Mouse (Mus musculus) kidney, postnatal 0 days (tissue): ENCODE results near the gene Bri3. TPM values are rescaled to one million over a fixed set of nuclear protein-coding genes. Genes with fewer than 3 reads are reported as not detected.

ENCODE experiments used
- ATAC-seq: fragments of 200-750 bp; cut with Nextera tagmentation; replicated peaks from 2 replicates; pipeline ENCODE4 v1.8.0; 2017; ENCODE audit warnings: low read depth, moderate number of reproducible peaks, moderate TSS enrichment, moderate library complexity; ENCODE audit not compliant: low FRiP score
- DNase-seq: peaks from one replicate; pipeline ENCODE4 v3.0.0-alpha.2; 2016; ENCODE audit warnings: low spot score
- H3K27ac ChIP-seq: fragments of 300-500 bp; sonication (generic); 2 replicates; pipeline ENCODE4 v1.5.1; 2014; ENCODE audit warnings: mild to moderate bottlenecking
- H3K27me3 ChIP-seq: fragments of 300-500 bp; sonication (generic); 2 replicates; pipeline ENCODE4 v1.6.1; 2014; ENCODE audit warnings: low read length, mixed read lengths; ENCODE audit not compliant: insufficient read depth
- H3K36me3 ChIP-seq: fragments of 300-500 bp; sonication (generic); 2 replicates; pipeline ENCODE4 v1.6.1; 2014; ENCODE audit warnings: low read length, mixed read lengths; ENCODE audit not compliant: insufficient read depth
- H3K4me1 ChIP-seq: fragments of 300-500 bp; sonication (generic); replicated peaks from 2 replicates; pipeline ENCODE4 v1.6.1; 2014; ENCODE audit warnings: antibody characterized with exemption, low read length, mixed read lengths; ENCODE audit not compliant: insufficient read depth
- H3K4me2 ChIP-seq: fragments of 300-500 bp; sonication (generic); 2 replicates; pipeline ENCODE4 v1.6.1; 2014; ENCODE audit warnings: mild to moderate bottlenecking, low read length, moderate library complexity, mixed read lengths
- H3K4me3 ChIP-seq: fragments of 300-500 bp; sonication (generic); replicated peaks from 2 replicates; pipeline ENCODE4 v1.5.1; 2014; ENCODE audit warnings: low read depth, low read length
- H3K9ac ChIP-seq: fragments of 300-500 bp; sonication (generic); 2 replicates; pipeline ENCODE4 v1.6.1; 2014; ENCODE audit warnings: low read depth, low read length
- H3K9me3 ChIP-seq: fragments of 300-500 bp; sonication (generic); replicated peaks from 2 replicates; pipeline ENCODE4 v1.6.1; 2016; ENCODE audit warnings: low read length, inconsistent platforms, mixed read lengths
- CTCF ChIP-seq: IDR thresholded peaks from 2 replicates; pipeline ENCODE4 v1.5.1; 2016; ENCODE audit warnings: antibody characterized with exemption, low read depth, mild to moderate bottlenecking, moderate library complexity
- WGBS: fragments of 180-500 bp; shearing (Covaris S2); extraction: QIAGEN DNeasy Blood & Tissue Kit; methylation state at CpG from one replicate; pipeline ENCODE4 v1.1.7; 2014; 5-methylcytosine and 5-hydroxymethylcytosine counted together
- polyA plus RNA-seq: library from polyadenylated mRNA; unstranded; fragments of >200 nt; fragmentation: Nextera tagmentation; extraction: Ambion mirVana; gene quantifications from 2 replicates; pipeline ENCODE4 v1.2.1, GENCODE M21; 2015

Bri3 gene
- polyA plus RNA-seq, 1 experiment from 2014 or later: 224 TPM

GRCm38 (mm10) chr5:144289769-144290440 lies 45.7 kb downstream of the Bri3 start:
- Histone ChIP-seq H3K36me3 (no peaks in the 10 kb centered on the region), H3K4me2 (no peak overlapping the region), H3K9ac (no peak overlapping the region), H3K4me1 (no peaks in the 10 kb centered on the region), H3K27ac (no peak overlapping the region), H3K4me3 (no peak overlapping the region), H3K9me3 (no peaks in the 10 kb centered on the region), H3K27me3 (no peaks in the 10 kb centered on the region)
- WGBS: 81% methylated on average over 4 of the region's 4 CpGs
- DNase-seq (no peak), ATAC-seq (no peak)
- TF ChIP-seq CTCF: no peak

DNA sequence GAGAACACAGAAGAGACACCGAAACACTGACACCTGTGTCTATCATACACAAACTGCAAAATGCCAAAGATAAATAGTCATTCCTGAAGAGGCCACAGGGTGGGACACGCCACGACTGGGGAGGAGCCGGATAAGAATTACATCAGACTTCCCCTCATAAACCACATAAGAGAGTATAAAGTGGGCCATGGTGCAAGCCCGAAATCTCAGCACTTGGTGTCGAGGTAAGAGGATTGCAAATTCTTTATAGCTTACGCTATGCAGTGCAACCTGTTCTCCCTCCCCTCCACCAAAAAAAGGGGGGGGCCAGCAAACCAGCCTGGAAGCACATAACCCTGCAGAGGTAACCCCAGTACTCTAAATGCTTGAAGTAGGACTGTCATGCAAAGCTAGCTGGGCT lies 50.7 kb downstream of the Bri3 start:
- WGBS: 65% methylated on average over 7 of the region's 7 CpGs
- H3K27ac ChIP-seq: no peak overlapping the region
- no peak for ATAC-seq

DNA sequence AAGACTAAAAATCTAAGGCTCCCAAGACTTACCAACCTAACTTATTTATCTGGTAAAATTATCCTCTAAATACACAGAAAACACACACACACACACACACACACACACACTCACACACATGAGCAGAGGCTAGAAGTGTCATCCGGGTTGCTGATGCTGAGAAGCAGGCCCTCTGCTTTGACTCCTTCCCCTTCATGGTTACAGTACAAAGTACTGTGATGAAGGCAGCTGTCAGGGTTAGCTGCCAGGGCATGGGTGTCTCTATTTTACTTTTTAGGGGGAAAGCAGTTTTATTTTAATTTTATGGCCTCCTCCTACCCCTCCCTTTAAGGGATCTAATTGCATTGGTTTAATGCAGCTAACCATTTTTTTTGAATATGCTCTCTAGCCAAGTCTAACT lies 51.1 kb downstream of the Bri3 start:
- Histone ChIP-seq H3K4me1 (no peaks in the 10 kb centered on the region), H3K4me3 (no peak overlapping the region), H3K9ac (no peak overlapping the region), H3K27me3 (no peaks in the 10 kb centered on the region), H3K4me2 (no peak overlapping the region), H3K36me3 (no peaks in the 10 kb centered on the region), H3K9me3 (no peaks in the 10 kb centered on the region), H3K27ac (no peak overlapping the region)
- no peak for DNase-seq
- TF ChIP-seq CTCF: no peak
- ATAC-seq: no peak
- 48% methylated on average over 1 of the region's 1 CpGs for WGBS

More for the DNA sequence above, 50.7 kb downstream of the Bri3 start:
- no peak for DNase-seq
- no peaks in the 10 kb centered on the region for H3K27me3 ChIP-seq
- no peak for TF ChIP-seq CTCF
- H3K9me3 ChIP-seq: no peaks in the 10 kb centered on the region
- H3K4me3 ChIP-seq: no peak overlapping the region
- H3K4me1 ChIP-seq: no peaks in the 10 kb centered on the region
- no peak overlapping the region for H3K9ac ChIP-seq
- H3K36me3 ChIP-seq: no peaks in the 10 kb centered on the region
- H3K4me2 ChIP-seq: no peak overlapping the region

- TF ChIP-seq CTCF: no peak
- WGBS: 76% methylated on average over 7 of the region's 7 CpGs
Observed at GRCm38 (mm10) chr5:144296090-144296604, 51.9 kb downstream of the Bri3 start.

GRCm38 (mm10) chr5:144303071-144303470 lies 58.8 kb downstream of the Bri3 start:
- no peak overlapping the region for H3K4me3 ChIP-seq
- H3K36me3 ChIP-seq: no peaks in the 10 kb centered on the region
- H3K9me3 ChIP-seq: no peaks in the 10 kb centered on the region
- no peak overlapping the region for H3K9ac ChIP-seq
- no peak for TF ChIP-seq CTCF
- ATAC-seq (no peak), DNase-seq (no peak)
- no peak overlapping the region for H3K4me2 ChIP-seq
- WGBS: 84% methylated on average over 2 of the region's 2 CpGs
- no peak overlapping the region for H3K27ac ChIP-seq
- no peaks in the 10 kb centered on the region for H3K4me1 ChIP-seq
- no peaks in the 10 kb centered on the region for H3K27me3 ChIP-seq

More at GRCm38 (mm10) chr5:144296090-144296604, 51.9 kb downstream of the Bri3 start:
- Histone ChIP-seq H3K4me1 (no peaks in the 10 kb centered on the region), H3K27me3 (no peaks in the 10 kb centered on the region), H3K4me2 (no peak overlapping the region), H3K36me3 (no peaks in the 10 kb centered on the region), H3K4me3 (no peak overlapping the region), H3K27ac (no peak overlapping the region), H3K9ac (no peak overlapping the region), H3K9me3 (no peaks in the 10 kb centered on the region)
- no peak for DNase-seq
- no peak for ATAC-seq

DNA sequence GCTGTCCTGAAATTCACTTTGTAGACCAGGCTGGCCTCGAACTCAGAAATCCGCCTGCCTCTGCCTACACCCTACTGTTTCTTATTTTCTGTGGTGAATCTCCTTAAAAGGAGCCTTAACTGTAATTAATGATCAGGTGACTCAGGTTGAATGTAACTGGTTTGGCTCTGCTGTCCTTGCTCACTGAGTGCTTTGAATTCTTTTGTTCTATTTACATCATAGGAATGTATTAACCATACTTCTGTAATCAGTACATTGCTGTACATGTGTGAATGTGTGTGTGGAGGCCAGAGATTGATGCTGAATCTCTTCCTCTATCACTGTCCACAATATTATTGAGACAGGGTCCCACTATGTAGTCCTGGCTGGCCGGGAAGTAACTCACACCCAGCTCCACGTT lies 64.7 kb downstream of the Bri3 start:
- ATAC-seq: no peak
- Histone ChIP-seq H3K27ac (no peak overlapping the region), H3K4me1 (peaks cover 8% of the 10 kb centered on the region), H3K27me3 (no peaks in the 10 kb centered on the region), H3K9me3 (no peaks in the 10 kb centered on the region), H3K36me3 (no peaks in the 10 kb centered on the region), H3K4me2 (no peak overlapping the region), H3K4me3 (no peak overlapping the region), H3K9ac (no peak overlapping the region)
- no peak for DNase-seq
- 81% methylated on average over 4 of the region's 4 CpGs for WGBS
- no peak for TF ChIP-seq CTCF
